Mouse (Mus musculus): ENCODE measurements around the gene Pi4k2b.
"Not testable (repeated sequence)": the region's sequence is repeated elsewhere in the genome, so short reads cannot be mapped to it uniquely, and the experiment has no call there.

Pi4k2b gene

DNA sequence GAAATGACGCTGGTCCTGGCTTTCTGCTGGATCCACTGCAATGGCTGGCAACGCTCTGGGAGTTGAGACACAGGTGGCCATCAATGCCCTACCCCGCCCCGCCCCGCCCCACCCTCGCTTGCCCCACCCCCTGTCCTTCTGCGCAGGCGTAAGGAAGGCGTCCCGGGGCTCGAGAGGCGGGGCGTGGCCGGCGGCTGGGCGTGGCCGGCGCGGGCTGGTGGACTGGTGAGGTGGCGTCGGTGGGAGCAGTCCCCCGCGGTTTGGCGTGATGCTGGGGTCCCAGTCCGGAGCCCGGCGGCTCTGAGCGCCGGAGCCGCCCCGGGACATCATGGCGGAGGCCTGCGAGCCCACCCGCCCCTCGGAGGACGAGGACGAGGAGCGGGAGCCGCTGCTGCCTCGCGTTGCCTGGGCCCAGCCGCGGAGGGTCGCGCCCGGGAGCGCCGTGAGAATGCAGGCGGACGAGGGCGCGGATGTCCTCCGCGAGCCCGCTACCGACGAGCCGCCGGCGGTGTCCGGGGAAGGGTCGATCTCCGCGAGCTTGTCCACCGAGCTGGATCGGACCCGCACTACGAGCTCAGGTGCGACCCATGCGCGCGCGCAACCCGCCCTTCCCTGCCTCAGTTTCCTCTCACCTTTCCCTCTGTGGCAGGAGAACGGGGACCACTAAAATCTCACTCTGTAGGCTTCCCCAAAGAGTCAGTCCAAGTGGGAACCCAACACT lies at the start of gene Pi4k2b:
Gene Pi4k2b, plus strand, starts transcription at position 184 of the 721 bp plus-strand sequence.
- peak; percentile 7 for DNase-seq

DNA sequence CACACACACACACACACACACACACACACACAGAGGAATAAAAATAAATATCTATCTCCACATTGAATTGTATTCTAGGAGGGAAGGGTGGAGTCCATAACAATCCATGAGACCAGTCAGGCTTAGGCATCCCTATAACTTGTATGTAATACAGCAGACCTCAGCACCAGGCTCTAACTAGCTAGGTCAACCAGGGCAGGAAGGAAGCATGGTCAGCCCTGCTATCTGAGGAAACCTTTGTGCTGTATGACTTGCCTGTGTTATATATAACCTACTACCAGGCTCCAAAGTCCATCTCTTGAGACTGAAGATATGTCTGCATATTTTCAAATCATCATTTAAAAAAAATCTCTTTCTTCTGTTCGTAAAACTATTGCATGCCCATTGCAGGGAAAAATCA lies 44.1 kb upstream of the Pi4k2b start:
- DNase-seq: no peak

DNA sequence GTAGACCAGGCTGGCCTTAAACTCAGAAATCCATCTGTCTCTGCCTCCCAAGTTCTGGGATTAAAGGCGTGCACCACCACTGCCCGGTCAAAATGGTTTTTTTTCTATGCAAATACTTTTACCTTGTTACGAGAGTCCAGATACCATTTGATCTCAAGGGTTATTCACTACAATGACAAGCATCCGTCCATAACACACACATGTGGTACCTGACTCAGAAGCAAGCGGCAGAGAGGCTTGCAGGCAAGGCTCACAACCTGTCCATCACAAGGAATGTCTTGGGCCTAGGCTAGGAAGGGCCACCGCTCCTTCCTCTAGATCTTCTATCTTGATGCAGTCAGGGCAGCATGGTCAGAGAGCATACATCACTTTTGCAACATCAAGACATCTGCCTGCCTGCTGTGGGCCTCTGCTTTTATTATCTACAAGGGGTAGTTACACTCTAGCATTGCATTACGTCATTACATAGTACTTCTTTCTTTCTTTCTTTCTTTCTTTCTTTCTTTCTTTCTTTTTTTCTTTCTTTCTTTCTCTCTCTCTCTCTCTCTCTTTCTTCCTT lies 43.4 kb upstream of the Pi4k2b start:
- DNase-seq: not testable (repeated sequence)

DNA sequence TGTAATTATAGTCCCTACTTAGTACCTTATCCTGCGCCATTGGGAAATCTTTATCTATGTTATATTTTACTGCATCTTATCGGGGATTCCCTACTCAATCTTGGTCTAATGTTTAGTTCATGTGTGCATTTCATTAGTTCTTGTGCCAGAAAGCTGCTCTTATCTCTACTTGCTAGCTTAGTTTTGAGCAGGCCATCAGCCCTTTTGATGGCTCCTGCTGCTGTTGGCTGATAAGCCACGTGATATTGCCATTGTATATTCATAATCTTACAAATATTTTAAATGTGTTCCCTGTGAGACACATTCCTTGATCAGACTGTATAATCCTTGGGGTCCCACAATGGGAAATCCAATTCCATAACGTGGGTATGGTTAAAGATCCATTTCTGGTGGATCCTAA lies 36.8 kb upstream of the Pi4k2b start:
- DNase-seq: no peak

DNA sequence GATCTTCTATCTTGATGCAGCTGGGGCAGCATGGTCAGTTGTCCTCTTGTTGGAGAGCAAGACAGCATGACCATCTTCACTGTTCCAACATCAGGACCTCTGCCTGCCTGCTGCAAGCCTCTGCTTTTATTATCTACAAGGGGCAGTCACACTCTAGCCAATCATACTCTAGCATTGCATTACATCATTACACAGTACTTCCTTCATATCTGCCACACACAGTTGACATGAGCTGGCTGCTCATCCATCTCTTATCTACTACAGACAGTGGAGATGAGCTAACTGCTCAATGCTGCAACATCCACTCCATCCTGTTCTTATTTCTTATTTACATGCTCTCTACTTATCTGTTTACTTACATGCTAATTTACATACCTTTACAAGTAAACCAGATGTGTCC lies 28.7 kb upstream of the Pi4k2b start:
- DNase-seq: no peak

DNA sequence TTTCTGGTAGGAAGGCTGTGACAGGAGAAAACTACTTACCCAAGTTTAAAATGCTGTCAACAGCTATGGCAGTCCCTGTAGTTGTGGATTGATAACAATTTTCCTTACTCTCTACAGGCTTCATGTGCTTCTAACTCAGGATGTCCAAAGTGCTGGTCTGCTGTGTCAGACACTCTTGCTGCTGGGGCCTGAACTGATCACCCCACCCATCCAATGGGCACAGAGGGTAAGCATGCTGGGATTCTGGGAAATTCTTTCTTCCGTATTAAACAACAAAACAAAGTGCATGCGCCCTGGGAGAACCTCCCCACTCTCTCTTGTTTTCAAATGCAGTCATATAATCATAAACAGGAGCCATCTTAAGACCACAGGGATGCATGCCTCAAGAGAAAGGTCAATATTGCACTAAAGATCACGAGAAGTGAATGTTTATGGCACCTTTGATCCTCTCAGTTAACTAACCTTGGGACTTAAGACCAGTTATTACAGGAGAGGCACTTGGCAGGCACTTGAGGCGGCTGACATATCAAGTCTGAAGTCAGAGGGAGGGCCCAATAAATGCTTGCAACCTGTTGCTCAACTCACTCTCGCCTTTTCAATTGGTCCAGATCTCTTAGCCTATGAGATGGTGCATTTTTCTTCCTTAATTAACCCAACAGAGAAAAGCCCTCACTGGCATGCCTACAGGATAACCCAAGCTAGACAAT lies 24.5 kb upstream of the Pi4k2b start:
- DNase-seq: no peak

DNA sequence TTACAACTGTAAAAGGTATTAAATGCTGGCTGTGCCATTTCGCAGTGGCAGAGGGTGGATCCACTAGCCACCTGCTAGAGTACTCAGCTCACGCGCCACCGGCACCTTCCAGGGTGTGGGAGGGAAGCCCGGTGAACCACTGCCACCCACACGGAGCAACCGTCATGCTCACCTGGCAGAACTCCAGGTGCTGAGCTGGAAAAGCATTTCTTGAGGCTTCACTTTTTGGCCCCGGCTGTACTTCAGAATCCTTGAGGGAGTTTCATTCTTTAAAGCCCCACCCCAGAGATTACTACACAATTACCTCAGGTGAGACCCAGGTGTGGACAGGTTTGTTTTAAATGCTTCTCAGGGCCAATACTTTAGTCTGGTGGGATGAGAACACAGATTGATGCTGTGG lies 20.4 kb upstream of the Pi4k2b start:
- DNase-seq: no peak

DNA sequence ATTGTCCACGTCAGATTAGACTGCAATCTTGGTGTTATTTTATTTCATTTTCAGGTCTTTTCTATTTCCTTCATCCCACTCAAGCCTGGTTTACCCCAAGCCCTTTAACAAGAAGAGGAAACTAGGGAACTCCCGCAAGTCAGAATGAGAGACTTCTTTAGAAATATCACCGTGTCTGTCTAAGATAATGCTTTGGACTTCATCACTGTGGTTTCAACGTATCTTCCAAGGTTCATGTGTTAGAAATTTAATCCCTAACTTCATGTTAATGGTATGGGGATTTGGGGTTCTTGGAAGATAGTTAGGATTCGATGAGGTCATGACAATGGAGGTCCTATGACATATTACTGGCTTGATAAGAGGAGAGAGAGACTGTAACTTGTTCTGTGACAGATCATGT lies 13.6 kb upstream of the Pi4k2b start:
- no peak for DNase-seq

DNA sequence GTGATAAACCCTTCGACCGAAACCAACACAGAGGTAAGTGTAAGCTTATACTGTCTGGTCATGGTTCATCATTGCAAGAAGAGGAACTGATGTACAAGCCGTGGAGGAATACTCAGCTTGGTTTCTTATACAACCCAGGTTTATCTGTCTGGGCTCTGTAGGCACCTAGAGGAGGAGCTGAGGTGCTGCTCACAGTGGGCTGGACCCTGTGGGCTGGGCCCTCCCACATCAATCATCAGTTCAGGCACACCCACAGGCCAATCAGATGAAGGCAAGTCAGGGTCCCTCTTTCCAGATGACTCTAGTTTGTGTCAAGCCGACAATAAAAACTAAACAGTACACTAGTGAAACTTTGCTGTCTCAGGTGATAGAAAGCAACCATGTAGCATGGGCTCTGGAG lies 8.6 kb upstream of the Pi4k2b start:
- no peak for DNase-seq

DNA sequence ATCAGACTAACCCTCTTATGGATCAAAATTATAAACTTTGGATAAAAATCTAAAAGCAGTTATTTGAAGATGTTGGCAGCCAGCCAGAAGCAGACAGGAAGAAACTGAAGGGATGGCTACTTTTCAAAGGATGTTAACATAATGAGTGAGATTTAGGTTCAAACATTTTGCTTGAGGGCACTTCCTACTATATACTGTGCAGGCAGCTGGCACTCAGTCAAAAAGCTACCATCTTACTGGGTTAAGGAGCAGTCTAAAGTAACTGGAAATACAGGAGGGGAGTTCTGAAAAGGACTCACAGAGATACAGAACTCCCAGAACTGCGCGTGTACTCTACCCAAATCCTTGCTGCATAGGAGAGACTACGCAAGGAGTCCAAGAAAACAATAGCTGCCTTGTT lies 5.3 kb upstream of the Pi4k2b start:
- DNase-seq: no peak

DNA sequence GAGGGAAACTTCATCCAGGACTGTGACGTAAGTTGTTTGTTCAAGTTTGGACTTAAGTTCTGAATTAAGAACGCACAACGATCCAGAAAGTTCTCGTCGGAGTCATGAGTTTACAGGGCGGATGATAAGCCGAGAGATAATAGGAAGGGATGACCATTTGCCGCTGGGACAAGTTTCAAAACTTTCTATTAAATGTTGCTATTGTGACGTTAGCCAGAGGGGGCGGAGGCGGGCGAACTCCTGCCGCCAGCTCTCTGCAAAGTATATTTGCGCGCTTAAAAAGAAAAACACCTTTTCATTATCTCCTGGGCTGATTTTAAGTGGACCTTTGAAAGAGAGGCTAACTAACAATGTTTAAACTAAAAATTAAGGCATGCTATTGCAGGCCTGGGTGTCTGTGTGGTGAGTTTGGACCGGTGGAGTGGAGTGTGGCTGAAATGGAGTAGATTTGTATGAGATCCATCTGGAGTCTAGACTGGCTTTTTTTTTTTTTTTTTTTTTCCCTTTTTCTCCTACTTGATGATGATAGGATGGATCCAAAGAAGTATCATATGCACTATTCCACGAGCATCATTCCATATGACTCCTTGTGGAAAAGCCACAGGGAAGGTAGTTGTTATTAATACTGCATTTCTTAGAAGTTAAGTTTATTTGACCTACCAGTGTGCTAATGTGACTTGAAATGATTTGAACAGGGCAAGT lies 889 bp downstream of the Pi4k2b start:
- no peak for DNase-seq

DNA sequence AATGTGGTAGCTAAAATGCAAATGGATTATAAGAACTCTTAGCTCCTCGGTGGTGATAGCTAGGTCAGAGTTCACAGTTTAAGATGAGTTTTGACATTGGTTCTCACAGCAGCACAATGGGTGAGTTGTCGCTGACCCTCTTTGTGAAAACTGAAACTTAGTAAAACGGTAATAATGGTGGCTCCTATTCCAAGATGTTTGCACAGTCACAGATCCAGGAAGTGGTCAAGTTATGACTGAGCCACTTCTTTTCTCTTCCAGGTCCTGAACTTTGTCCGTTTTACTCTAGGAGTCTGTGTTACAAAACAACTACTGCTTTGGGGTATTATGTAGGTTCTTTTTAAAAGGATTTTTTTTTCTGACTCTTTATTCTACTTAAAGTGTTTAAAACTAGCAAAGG lies 1.9 kb downstream of the Pi4k2b start:
- no peak for DNase-seq

DNA sequence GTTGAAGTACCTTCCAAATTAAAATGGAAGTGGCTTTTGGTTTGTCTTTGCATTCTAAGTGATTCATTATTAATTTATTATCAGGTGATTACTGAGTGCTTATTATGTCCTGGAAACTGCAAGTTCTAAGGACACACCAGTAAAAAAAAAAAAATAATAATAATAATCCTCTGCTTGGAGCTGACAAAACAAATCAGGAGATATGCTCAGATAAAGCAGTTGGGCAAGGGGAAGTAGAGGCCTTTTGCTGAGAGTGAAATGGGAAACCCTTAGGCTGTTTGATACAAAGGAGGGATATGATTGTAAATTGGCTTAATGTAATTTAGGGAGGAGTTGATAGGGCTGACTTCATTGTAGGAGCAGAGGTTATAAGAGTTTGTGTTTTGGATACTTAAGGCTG lies 5.5 kb downstream of the Pi4k2b start:
- DNase-seq: no peak

DNA sequence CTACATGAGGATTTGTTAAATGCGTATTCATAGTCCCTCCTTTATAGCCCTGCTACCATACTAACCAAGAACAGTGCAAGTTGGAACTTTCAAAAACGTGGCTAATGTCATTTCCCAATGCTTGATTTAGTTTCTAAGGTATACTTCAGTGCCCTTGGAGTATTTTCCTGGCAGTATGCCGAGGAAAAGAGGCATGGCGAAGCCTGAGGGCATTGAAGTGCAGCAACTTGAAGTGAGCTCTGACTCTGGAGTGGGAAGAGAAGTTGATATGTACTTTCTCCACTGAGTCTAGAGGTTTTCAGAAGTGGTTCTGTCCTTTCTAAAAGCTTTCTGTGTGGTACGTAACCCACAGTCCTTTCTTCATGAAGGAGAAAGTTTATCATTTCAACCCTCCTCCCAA lies 7.4 kb downstream of the Pi4k2b start:
- DNase-seq: no peak

DNA sequence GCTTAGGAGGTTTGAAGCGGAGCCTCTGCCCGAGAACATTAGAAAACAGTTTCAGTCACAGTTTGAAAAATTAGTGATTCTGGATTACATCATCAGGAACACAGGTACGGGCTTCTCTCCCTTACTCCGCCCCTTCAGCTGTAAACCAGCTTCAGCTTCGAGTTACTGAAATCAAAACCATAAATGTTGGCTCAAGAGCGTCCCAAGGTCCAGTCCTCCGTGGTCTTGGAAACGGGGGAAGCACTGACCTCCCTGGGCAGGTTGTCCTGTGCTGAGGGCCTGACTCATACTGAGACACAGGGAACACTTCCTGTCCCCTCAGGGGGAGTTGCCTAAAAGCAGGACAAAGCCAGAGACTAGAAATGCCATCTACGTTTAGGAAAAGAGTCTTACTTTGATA lies 11.8 kb downstream of the Pi4k2b start:
- no peak for DNase-seq

DNA sequence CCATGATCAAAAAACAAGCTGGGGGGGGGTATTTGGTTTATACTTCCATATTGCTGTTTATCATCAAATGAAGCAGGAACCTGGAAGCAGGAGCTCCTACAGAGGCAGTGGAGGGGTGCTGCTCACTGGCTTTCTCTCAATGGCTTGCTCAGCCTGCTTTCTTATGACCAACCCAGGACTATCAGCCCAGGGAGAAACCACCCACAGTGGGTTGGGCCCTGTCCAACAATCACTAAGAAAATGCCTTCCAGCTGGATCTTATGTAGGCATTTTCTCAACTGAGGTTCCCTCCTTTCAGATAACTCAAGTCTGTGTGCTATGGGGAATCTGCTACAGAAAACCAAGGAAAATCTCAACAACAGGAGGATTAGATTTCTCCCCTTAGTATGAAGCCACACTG lies 12.8 kb downstream of the Pi4k2b start:
- no peak for DNase-seq

DNA sequence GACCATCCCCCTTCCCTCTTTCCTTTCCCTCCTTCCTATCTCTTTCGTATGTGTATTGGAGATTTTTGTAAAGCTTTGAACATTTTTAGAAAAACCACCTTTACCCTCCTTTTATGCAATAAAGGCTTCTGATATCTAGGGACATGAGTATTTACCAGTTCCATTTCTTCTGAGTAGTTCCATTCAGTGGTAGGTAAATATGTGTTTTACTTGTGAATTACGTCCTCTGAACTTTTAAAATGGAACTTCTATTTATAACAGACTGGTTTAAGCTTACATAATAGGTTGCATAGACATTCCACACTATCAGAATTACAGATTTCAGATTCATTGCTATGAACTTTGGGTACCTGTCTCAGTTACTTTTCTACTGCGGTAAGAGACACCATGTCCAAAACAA lies 14.0 kb downstream of the Pi4k2b start:
- DNase-seq: no peak

DNA sequence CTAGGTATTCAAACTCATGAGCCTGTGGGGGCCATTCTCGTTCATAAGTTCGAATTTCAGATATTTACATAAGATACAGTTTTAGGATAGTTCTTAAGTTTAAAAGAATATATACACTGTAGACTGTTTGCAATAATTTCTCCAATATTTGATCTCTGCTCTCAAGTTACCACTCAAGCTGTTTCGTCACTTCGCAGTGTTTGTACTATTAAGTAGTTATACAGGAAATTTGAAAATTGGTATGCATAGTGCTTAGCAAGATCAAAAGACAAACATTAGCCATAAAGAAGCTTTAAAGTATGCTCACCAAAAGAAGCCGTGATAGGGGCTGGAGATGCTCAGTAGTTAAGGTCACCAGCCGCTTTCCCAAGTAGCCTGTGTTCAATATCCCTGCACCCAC lies 14.6 kb downstream of the Pi4k2b start:
- no peak for DNase-seq

DNA sequence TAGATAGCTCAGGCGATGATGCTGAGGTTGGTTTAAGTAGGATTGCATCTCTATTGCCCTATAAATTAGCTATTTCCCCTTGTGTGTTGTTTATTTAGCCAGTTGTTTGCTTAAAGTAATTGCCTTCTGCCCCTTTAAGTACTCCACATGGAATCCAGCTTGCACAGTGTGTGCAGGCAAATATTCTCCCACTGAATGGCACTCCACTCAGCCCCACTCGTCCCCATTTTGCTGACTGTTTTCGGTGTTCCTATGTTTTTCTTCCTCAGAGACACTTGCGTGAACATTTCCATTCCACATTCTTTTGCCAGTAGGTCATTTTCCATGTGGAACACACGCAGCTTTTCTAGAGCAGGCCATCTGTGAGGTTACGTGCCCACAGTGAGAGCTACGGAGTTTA lies 21.2 kb downstream of the Pi4k2b start:
- DNase-seq: no peak

DNA sequence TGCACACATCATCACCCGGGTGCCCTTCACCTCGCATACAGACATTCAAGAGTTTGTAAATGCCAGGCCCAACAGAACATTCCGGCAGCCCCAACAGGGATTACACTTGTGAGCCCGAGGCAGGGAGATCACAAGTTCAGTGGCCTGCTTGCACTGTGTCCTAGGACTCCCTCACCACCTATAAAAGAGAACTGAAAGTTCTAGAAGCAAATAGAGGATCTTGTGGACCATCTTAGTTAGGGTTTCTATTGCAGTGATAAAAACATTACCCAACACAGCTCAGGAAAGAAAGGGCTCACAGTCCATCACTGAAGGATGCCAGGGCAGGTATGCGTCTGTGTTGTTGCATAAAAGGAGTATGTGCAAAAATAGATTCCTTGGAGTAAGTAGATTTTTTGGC lies 32.9 kb downstream of the Pi4k2b start:
- DNase-seq: no peak

DNA sequence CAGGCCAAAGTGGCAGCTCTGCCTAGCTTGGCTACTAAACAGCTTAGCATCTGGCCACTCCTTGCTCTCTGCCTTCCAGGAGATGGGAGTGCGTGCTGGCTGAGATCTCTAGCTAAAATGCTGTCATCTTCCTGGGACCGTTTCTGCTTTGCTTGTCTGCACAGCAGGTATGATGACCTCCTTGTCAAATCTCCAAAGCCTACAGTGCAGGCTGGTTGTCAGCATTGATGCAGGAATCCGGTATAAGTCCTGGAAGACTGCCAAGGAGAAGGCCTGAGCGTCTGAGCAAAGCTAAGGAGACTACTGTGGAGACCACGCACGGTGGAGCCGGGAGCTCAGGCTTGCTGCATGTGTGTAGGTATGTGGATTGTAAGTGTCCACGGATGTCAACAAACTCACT lies 33.9 kb downstream of the Pi4k2b start, which contains the start of gene Zcchc4:
Gene Zcchc4, plus strand, starts transcription at position 173 of the 400 bp plus-strand sequence.
- DNase-seq: no peak

DNA sequence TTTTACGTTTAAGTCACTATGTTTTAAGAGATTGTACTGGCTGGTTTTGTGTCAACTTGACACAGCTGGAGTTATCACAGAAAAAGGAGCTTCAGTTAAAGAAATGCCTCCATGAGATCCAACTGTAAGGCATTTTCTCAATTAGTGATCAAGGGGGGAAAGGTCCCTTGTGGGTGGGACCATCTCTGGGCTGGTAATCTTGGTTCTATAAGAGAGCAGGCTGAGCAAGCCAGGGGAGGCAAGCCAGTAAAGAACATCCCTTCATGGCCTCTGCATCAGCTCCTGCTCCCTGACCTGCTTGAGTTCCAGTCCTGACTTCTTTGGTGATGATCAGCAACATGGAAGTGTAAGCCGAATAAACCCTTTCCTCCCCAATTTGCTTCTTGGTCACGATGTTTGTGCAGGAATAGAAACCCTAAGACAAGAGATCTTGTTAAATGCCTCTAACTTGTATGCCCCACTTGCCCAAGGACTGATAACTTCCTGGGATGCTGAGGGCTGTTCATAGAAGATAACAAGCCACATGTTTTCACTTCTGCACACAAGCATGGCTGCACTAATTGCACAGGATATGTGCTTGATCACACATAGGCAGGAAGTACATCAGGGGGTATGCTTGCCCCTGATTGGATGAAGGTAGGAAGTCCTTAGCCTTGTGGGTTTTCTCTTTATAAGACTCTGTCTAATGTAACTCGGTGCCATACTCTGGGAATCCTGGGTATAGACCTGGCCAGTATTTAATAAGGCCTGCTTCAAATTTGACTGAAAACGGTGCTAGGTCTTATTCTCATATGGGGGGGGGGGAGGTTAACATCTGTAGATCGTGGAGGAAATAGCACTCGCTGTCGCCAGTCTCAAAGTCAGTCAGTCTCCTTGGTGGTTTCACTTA lies 35.3 kb downstream of the Pi4k2b start:
- not testable (repeated sequence) for DNase-seq
